Mouse (Mus musculus): ENCODE data around the gene Arhgef40. TPM values are rescaled to one million over a fixed set of nuclear protein-coding genes. Genes with fewer than 3 reads are reported as not detected.

Gene Arhgef40
- polyA plus RNA-seq, 1 experiment: 109 TPM

- no peak overlapping the region for H3K4me3 ChIP-seq (ENCODE audit: insufficient read depth, low read length)
Observed at GRCm38 (mm10) chr14:52016625-52017405, 32.3 kb downstream of the Arhgef40 start.

GRCm38 (mm10) chr14:52017662-52018061 is 33.1 kb downstream of the Arhgef40 start:
- Histone ChIP-seq H3K4me3 (ENCODE audit: insufficient read depth, low read length) (no peak overlapping the region), H3K4me1 (ENCODE audit: control insufficient read depth, insufficient read depth, low read length) (peaks cover 11% of the 10 kb centered on the region), H3K27ac (ENCODE audit: insufficient read depth, low read length) (no peak overlapping the region)
- TF ChIP-seq POLR2A (IDR thresholded peaks at IDR 0.05; ENCODE audit: low read depth, low read length) (no peak), CTCF (IDR thresholded peaks at IDR 0.05; ENCODE audit: borderline replicate concordance, insufficient read depth, low read length) (no peak)

More at GRCm38 (mm10) chr14:52016625-52017405, 32.3 kb downstream of the Arhgef40 start:
- TF ChIP-seq POLR2A (IDR thresholded peaks at IDR 0.05; ENCODE audit: low read depth, low read length) (no peak), CTCF (IDR thresholded peaks at IDR 0.05; ENCODE audit: borderline replicate concordance, insufficient read depth, low read length) (no peak)
- peaks cover 9% of the 10 kb centered on the region for H3K4me1 ChIP-seq (ENCODE audit: control insufficient read depth, insufficient read depth, low read length)
- no peak overlapping the region; the same call in 1 of the 2 replicates for H3K27ac ChIP-seq (ENCODE audit: insufficient read depth, low read length)

GRCm38 (mm10) chr14:52018248-52019050 is 33.9 kb downstream of the Arhgef40 start:
- TF ChIP-seq CTCF (IDR thresholded peaks at IDR 0.05; ENCODE audit: borderline replicate concordance, insufficient read depth, low read length) (no peak), POLR2A (IDR thresholded peaks at IDR 0.05; ENCODE audit: low read depth, low read length) (no peak)
- Histone ChIP-seq H3K4me1 (ENCODE audit: control insufficient read depth, insufficient read depth, low read length) (peaks cover 14% of the 10 kb centered on the region), H3K27ac (ENCODE audit: insufficient read depth, low read length) (no peak overlapping the region), H3K4me3 (ENCODE audit: insufficient read depth, low read length) (0 out of 2 replicates have a peak overlapping the region, but pooled peaks have one; percentile 79)

- Histone ChIP-seq H3K27ac (ENCODE audit: insufficient read depth, low read length) (peak overlapping the region; percentile 81), H3K4me1 (ENCODE audit: control insufficient read depth, insufficient read depth, low read length) (peaks cover 15% of the 10 kb centered on the region), H3K4me3 (ENCODE audit: insufficient read depth, low read length) (peak overlapping the region; percentile 79)
- TF ChIP-seq POLR2A (IDR thresholded peaks at IDR 0.05; ENCODE audit: low read depth, low read length) (no peak), CTCF (IDR thresholded peaks at IDR 0.05; ENCODE audit: borderline replicate concordance, insufficient read depth, low read length) (peak; percentile 30; the same call in 1 of the 2 replicates)
Observed at GRCm38 (mm10) chr14:52019051-52019589, 34.6 kb downstream of the Arhgef40 start.

- Histone ChIP-seq H3K4me1 (ENCODE audit: control insufficient read depth, insufficient read depth, low read length) (peaks cover 15% of the 10 kb centered on the region), H3K4me3 (ENCODE audit: insufficient read depth, low read length) (peak overlapping the region; percentile 79)
Observed at GRCm38 (mm10) chr14:52019590-52020340, 35.2 kb downstream of the Arhgef40 start.

GRCm38 (mm10) chr14:52020486-52021137 is 36.1 kb downstream of the Arhgef40 start, which contains the start of gene Zfp219:
Zfp219 (minus strand) TSS chr14:52020733.
- peak; percentile 57; the same call in 1 of the 2 replicates for TF ChIP-seq CTCF (IDR thresholded peaks at IDR 0.05; ENCODE audit: borderline replicate concordance, insufficient read depth, low read length)
- peak; percentile 93 for TF ChIP-seq POLR2A (IDR thresholded peaks at IDR 0.05; ENCODE audit: low read depth, low read length)
- H3K4me3 ChIP-seq (ENCODE audit: insufficient read depth, low read length): peak within 1 kb of the TSS; percentile 79
- H3K4me1 ChIP-seq (ENCODE audit: control insufficient read depth, insufficient read depth, low read length): peaks cover 15% of the 10 kb centered on the region
- peak within 1 kb of the TSS; percentile 96 for H3K27ac ChIP-seq (ENCODE audit: insufficient read depth, low read length)

More at GRCm38 (mm10) chr14:52019590-52020340, 35.2 kb downstream of the Arhgef40 start:
- peak overlapping the region; percentile 96 for H3K27ac ChIP-seq (ENCODE audit: insufficient read depth, low read length)
- TF ChIP-seq POLR2A (IDR thresholded peaks at IDR 0.05; ENCODE audit: low read depth, low read length) (peak; percentile 76), CTCF (IDR thresholded peaks at IDR 0.05; ENCODE audit: borderline replicate concordance, insufficient read depth, low read length) (peak; percentile 44; the same call in 1 of the 2 replicates)

GRCm38 (mm10) chr14:52021138-52021529 is 36.6 kb downstream of the Arhgef40 start:
- H3K4me3 ChIP-seq (ENCODE audit: insufficient read depth, low read length): no peak overlapping the region
- TF ChIP-seq POLR2A (IDR thresholded peaks at IDR 0.05; ENCODE audit: low read depth, low read length) (no peak), CTCF (IDR thresholded peaks at IDR 0.05; ENCODE audit: borderline replicate concordance, insufficient read depth, low read length) (no peak)

GRCm38 (mm10) chr14:52021568-52022212 is 37.2 kb downstream of the Arhgef40 start:
- TF ChIP-seq POLR2A (IDR thresholded peaks at IDR 0.05; ENCODE audit: low read depth, low read length) (no peak), CTCF (IDR thresholded peaks at IDR 0.05; ENCODE audit: borderline replicate concordance, insufficient read depth, low read length) (no peak)
- Histone ChIP-seq H3K4me3 (ENCODE audit: insufficient read depth, low read length) (no peak overlapping the region), H3K4me1 (ENCODE audit: control insufficient read depth, insufficient read depth, low read length) (peaks cover 9% of the 10 kb centered on the region), H3K27ac (ENCODE audit: insufficient read depth, low read length) (0 out of 2 replicates have a peak overlapping the region, but pooled peaks have one; percentile 4)

More at GRCm38 (mm10) chr14:52021138-52021529, 36.6 kb downstream of the Arhgef40 start:
- peak overlapping the region; percentile 96; the same call in 1 of the 2 replicates for H3K27ac ChIP-seq (ENCODE audit: insufficient read depth, low read length)
- H3K4me1 ChIP-seq (ENCODE audit: control insufficient read depth, insufficient read depth, low read length): peaks cover 10% of the 10 kb centered on the region

Measured in embryonic fibroblast, embryonic 13.5 days (primary cell).